Mouse (Mus musculus): ENCODE measurements around the gene Cep112. TPM values are rescaled to one million over a fixed set of nuclear protein-coding genes. Genes with fewer than 3 reads are reported as not detected.

The Cep112 gene
- polyA plus RNA-seq, 1 experiment from 2014 or later = 37.8 TPM

DNA sequence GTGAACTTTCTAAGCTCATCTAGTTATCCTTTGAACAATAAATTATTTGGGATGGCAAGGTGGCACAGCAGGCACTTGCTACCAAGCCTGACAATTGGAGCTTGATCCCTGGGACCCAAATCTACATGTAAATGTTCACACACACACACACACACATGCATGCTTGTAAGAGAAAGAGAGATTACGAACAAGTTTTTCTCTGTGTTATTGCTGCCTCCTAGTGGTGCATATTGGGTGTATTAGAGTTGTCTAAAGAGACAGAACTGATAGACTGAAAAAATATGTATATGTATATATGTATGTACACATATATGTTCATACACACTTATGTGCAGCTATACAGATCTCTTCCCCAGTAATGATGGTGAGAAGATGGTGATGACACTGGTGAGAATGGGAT is 6.5 kb upstream of the Cep112 start:
- Histone ChIP-seq H3K4me3 (replicated peaks) (no peak overlapping the region), H3K4me1 (replicated peaks) (peaks cover 8% of the 10 kb centered on the region), H3K27me3 (no peaks in the 10 kb centered on the region), H3K36me3 (no peaks in the 10 kb centered on the region), H3K9me3 (no peaks in the 10 kb centered on the region), H3K27ac (no peak overlapping the region), H3K4me2 (replicated peaks) (no peak overlapping the region), H3K9ac (replicated peaks) (no peak overlapping the region)
- no peak for ATAC-seq
- 30% methylated on average over 1 of the region's 1 CpGs for WGBS

DNA sequence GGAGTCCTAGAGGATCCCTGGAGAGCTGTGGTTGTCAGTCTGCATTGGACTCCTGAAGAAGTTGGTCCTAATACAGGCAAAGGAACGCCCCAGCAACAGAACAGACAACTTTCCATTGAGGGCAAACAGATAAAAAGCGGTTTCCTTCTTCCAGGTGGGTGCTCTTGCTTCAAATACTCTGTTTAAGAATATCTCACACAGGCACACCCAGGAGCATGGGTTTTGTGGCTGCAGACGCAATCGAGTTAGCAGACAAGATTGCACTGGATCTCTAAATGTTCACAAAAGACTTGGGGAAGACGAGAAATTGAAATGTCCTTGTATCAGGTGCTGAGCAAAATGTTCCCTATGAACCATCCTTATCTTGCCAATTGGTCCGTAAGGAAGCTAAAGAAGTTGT is 5.8 kb upstream of the Cep112 start:
- no peak overlapping the region for H3K27ac ChIP-seq
- no peak overlapping the region for H3K9ac ChIP-seq (replicated peaks)
- H3K27me3 ChIP-seq = no peaks in the 10 kb centered on the region
- H3K9me3 ChIP-seq = no peaks in the 10 kb centered on the region
- H3K4me3 ChIP-seq (replicated peaks) = no peak overlapping the region
- no peak overlapping the region for H3K4me2 ChIP-seq (replicated peaks)
- no peaks in the 10 kb centered on the region for H3K36me3 ChIP-seq
- ATAC-seq = no peak
- H3K4me1 ChIP-seq (replicated peaks) = peaks cover 15% of the 10 kb centered on the region
- WGBS = 94% methylated on average over 6 of the region's 6 CpGs

DNA sequence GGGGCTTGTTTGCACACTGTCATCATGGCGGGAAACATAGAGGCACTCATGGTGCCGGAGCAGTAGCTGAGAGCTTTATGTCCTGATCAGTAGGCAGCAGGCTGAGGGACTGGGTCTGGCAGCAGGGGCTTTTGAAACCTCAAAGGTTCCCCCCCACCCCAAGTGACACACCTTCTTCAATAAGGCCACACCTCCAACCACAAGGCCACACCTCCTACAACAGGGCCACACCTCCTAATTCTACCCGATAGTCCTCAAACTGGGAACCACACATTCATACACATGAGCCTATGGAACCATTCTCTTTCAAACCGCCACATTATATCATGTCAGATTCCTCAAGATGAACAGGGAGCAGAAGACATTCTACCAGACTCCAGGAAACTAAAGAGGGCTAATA is 4.2 kb upstream of the Cep112 start:
- no peak for ATAC-seq
- H3K4me3 ChIP-seq (replicated peaks) = no peak overlapping the region
- 79% methylated on average over 4 of the region's 4 CpGs for WGBS
- no peak overlapping the region for H3K4me2 ChIP-seq (replicated peaks)
- no peak overlapping the region for H3K9ac ChIP-seq (replicated peaks)
- peaks cover 23% of the 10 kb centered on the region for H3K4me1 ChIP-seq (replicated peaks)
- H3K27me3 ChIP-seq = no peaks in the 10 kb centered on the region
- H3K9me3 ChIP-seq = no peaks in the 10 kb centered on the region
- H3K36me3 ChIP-seq = no peaks in the 10 kb centered on the region
- no peak overlapping the region for H3K27ac ChIP-seq

DNA sequence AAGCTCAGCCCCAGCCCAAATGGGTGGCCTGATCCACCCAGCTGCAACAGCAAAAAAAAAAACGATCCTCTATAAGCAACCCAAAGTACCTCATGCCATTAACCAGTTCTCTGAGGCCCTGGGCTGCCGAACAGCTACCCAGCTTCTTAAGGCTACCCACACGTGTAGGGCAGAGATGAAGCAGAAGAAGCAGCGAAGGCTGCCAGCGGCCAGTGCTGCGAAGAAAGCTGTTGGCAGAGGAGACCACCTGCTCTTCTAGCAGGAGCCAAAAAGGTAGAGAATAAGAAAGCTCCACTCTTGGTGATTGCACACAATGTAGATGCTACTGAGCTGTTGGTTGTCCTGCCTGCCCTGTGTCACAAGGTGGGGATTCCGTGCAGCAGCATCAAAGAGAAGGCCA is 1.8 kb upstream of the Cep112 start:
- Histone ChIP-seq H3K36me3 (no peaks in the 10 kb centered on the region), H3K27me3 (no peaks in the 10 kb centered on the region), H3K27ac (no peak overlapping the region), H3K4me2 (replicated peaks) (peak overlapping the region; percentile 75), H3K9me3 (no peaks in the 10 kb centered on the region), H3K9ac (replicated peaks) (no peak overlapping the region), H3K4me3 (replicated peaks) (no peak overlapping the region), H3K4me1 (replicated peaks) (peaks cover 32% of the 10 kb centered on the region)
- 52% methylated on average over 7 of the region's 7 CpGs for WGBS
- ATAC-seq = no peak

DNA sequence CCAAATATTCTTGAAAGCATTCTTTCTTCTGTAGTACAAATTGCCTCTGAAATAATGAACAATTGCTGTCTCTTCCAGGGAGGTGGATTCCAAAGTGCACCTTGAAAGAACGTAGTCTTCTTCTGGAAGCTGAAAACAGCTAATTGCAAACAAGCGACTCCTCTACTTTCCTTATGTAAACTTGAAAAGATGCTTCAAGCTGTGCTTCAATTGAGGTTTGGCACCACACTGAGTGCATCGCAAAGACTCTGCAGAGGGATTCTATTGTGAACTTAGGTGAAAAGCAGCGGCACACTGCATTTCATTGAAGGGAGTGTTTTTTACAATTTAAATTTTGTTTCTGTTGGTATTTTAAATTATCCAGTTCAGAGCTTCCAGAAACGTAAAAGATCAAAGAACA is 881 bp upstream of the Cep112 start:
- Histone ChIP-seq H3K4me2 (replicated peaks) (peak overlapping the region; percentile 75), H3K9me3 (no peaks in the 10 kb centered on the region), H3K27ac (peak overlapping the region; percentile 75), H3K9ac (replicated peaks) (0 out of 2 replicates have a peak overlapping the region, but pooled peaks have one; percentile 25), H3K27me3 (no peaks in the 10 kb centered on the region), H3K36me3 (no peaks in the 10 kb centered on the region), H3K4me3 (replicated peaks) (peak overlapping the region; percentile 61), H3K4me1 (replicated peaks) (peaks cover 32% of the 10 kb centered on the region)
- no peak for ATAC-seq
- under 1% methylated on average over 5 of the region's 5 CpGs for WGBS

DNA sequence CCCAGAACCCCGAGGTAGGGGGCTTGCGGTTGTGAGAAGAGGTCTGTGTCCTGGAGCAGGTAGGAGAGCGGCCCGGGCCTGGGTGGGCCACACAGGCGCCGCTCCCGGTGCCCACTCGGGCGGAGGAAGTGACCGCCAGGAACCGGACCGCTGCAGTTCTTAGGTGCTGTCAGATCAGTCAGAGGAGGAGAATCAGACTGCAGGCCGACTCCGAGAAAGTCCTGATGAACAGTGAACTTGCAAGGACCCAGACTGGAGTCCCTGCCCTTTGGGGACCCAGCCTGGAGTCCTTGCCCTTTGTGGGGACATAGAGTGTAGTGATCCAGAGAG is 565 bp downstream of the Cep112 start:
- no peaks in the 10 kb centered on the region for H3K9me3 ChIP-seq
- H3K4me2 ChIP-seq (replicated peaks) = peak overlapping the region; percentile 75
- no peaks in the 10 kb centered on the region for H3K36me3 ChIP-seq
- H3K4me3 ChIP-seq (replicated peaks) = peak overlapping the region; percentile 61
- no peaks in the 10 kb centered on the region for H3K27me3 ChIP-seq
- peaks cover 32% of the 10 kb centered on the region for H3K4me1 ChIP-seq (replicated peaks)
- peak overlapping the region; percentile 77 for H3K9ac ChIP-seq (replicated peaks)
- peak overlapping the region; percentile 65 for H3K27ac ChIP-seq
- peak; percentile 76 for ATAC-seq
- 3% methylated on average over 14 of the region's 14 CpGs for WGBS

DNA sequence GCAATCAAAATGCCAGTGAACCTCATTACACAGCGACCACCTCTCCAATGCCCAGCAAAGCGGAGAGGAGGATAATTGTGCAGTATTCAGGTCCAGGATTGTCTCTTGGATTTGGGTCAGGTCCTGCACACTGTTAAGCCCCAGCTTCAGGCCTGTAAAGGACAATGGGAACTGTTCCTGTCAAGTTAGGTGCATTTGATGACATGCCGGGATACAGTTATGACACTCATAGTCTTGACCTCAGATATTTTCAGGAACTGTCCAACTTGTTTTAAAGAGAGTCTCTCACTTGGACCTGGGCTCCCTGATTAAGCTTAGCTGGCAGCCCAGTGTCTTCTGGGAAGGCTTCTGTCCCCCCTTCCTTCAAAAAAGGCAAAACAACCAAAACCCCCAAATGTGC is 1.1 kb downstream of the Cep112 start:
- peak overlapping the region; percentile 61 for H3K4me3 ChIP-seq (replicated peaks)
- 79% methylated on average over 3 of the region's 3 CpGs for WGBS
- peak overlapping the region; percentile 75 for H3K4me2 ChIP-seq (replicated peaks)

DNA sequence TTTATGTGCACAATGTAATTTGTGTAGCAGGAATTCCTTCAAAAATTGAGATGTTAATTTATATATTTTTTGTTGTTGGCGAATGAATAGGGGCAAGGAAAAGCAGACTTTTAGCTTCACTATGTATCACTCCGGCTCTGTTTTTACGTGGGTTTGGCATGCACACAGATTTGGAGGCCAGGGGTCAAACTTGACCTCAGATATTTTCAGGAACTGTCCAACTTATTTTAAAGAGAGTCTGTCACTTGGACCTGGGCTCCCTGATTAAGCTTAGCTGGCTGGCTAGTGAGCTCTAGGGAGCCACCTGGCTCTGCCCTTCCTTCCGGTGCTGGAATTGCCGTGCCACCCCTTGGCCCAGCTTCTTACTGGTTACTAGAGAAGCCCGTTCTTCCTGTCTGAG is 2.2 kb downstream of the Cep112 start:
- no peak for ATAC-seq
- Histone ChIP-seq H3K4me3 (replicated peaks) (no peak overlapping the region), H3K36me3 (no peaks in the 10 kb centered on the region), H3K4me1 (replicated peaks) (peaks cover 32% of the 10 kb centered on the region), H3K4me2 (replicated peaks) (no peak overlapping the region), H3K27me3 (no peaks in the 10 kb centered on the region), H3K9ac (replicated peaks) (no peak overlapping the region), H3K9me3 (no peaks in the 10 kb centered on the region), H3K27ac (no peak overlapping the region)
- 51% methylated on average over 6 of the region's 6 CpGs for WGBS

More for the DNA sequence above, 1.1 kb downstream of the Cep112 start:
- Histone ChIP-seq H3K36me3 (no peaks in the 10 kb centered on the region), H3K4me1 (replicated peaks) (peaks cover 32% of the 10 kb centered on the region), H3K9ac (replicated peaks) (no peak overlapping the region), H3K9me3 (no peaks in the 10 kb centered on the region), H3K27ac (no peak overlapping the region), H3K27me3 (no peaks in the 10 kb centered on the region)
- ATAC-seq = no peak

DNA sequence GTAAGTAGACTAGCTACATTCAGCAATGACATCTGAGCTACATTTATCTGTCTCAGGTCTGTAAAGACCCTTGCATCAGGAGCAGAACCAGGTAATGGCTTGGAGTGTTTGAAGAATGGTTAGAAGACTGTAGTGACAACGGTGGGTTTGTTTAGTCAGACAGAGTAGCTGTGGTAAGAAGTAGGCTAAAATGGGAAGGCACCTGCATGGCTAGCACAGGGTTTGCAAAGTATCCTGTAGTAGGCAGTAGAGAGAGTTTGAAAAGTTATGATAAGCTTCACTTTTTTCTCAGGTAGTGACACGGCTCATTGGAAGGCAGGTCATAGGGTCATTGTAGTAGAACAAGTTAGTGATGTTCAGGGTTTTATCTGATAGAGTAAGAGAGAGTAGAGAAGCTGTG is 4.1 kb downstream of the Cep112 start:
- Histone ChIP-seq H3K36me3 (no peaks in the 10 kb centered on the region), H3K27me3 (no peaks in the 10 kb centered on the region), H3K4me2 (replicated peaks) (no peak overlapping the region), H3K9ac (replicated peaks) (no peak overlapping the region), H3K4me1 (replicated peaks) (peaks cover 19% of the 10 kb centered on the region), H3K9me3 (no peaks in the 10 kb centered on the region), H3K27ac (no peak overlapping the region), H3K4me3 (replicated peaks) (no peak overlapping the region)
- WGBS = 85% methylated on average over 2 of the region's 2 CpGs
- ATAC-seq = no peak

DNA sequence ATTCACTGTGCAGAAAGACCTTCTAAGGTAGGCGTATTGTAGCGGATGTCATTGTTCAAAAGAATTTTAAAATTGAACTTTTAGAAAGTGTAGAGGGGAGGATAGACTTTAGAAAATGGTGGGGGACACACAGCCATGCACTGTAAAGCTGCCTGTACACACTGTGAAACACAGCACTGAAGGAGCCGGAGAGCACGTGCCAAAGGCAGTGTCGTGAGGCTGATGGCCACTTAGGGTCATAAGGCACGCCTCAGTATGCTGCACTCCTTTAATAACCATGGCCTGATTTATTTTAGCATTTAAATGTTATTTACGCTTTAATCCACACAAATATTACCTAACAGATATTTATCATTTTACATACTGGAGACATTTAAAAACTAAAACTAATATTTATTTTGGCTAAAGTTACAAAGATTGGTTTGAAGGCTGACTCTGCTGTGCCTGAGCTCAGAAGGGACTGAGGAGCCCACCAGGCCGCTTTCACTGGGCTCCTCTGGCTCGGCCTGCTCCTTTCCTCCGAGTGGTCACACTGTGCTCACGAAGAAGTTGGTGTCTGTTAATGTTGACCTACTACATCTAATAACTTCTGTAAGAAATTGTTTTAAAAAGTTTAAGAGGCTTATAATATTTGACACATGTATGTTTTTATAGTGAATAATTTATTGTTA is 19.0 kb downstream of the Cep112 start:
- Histone ChIP-seq H3K4me1 (replicated peaks) (peaks cover 3% of the 10 kb centered on the region; the same call in 1 of the 2 replicates), H3K36me3 (peaks cover 5% of the 10 kb centered on the region; the same call in 1 of the 2 replicates), H3K4me2 (replicated peaks) (no peak overlapping the region), H3K27ac (no peak overlapping the region), H3K9ac (replicated peaks) (no peak overlapping the region), H3K27me3 (no peaks in the 10 kb centered on the region), H3K4me3 (replicated peaks) (no peak overlapping the region), H3K9me3 (no peaks in the 10 kb centered on the region)
- WGBS = 67% methylated on average over 11 of the region's 11 CpGs
- ATAC-seq = no peak

DNA sequence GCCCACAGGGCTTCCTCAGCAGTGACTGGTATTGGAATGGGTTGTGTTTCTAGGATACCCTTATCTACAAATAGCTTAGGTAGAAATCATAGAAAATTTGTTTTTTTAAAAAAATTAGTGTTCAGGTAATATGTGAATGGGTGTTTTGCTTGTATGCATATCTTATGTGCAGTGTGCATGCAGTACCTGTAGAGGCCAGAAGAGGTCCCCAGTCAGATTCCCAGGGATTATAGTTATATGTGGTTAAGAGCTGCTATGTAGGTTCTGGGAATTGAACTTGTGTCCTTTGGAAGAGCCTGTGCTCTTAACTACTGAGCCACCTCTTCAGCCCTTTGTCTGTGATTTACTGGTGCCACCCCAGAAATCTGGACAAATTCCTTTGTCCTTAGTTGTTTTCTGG is 22.2 kb downstream of the Cep112 start:
- H3K36me3 ChIP-seq = no peaks in the 10 kb centered on the region
- H3K9me3 ChIP-seq = no peaks in the 10 kb centered on the region
- no peaks in the 10 kb centered on the region for H3K27me3 ChIP-seq
- no peak overlapping the region for H3K4me2 ChIP-seq (replicated peaks)
- no peak overlapping the region for H3K9ac ChIP-seq (replicated peaks)
- no peak overlapping the region for H3K27ac ChIP-seq
- H3K4me1 ChIP-seq (replicated peaks) = peaks cover 3% of the 10 kb centered on the region; the same call in 1 of the 2 replicates
- no peak for ATAC-seq
- no peak overlapping the region for H3K4me3 ChIP-seq (replicated peaks)

DNA sequence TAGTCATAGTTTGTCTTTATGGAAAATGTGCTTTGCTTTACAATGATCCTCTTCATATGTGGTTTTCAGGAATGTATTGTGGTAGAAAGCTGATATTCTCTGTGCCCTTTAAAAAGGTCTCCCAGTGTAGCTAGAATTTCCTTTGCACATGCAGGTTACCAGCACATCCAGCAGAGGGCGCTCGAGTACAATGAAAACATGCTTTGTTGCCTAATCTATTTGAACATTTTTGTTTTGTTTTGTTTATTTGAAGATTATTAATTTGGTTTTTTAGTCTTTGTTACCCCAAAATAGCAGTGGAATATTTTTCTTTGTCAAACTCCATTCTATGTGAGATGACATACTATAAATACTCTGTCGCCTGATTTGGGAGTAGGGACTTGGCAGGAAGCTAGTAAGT is 24.8 kb downstream of the Cep112 start:
- Histone ChIP-seq H3K27ac (no peak overlapping the region), H3K9ac (replicated peaks) (no peak overlapping the region), H3K9me3 (no peaks in the 10 kb centered on the region), H3K4me3 (replicated peaks) (no peak overlapping the region), H3K4me1 (replicated peaks) (peaks cover under 1% of the 10 kb centered on the region; the same call in 1 of the 2 replicates), H3K27me3 (no peaks in the 10 kb centered on the region), H3K36me3 (no peaks in the 10 kb centered on the region), H3K4me2 (replicated peaks) (no peak overlapping the region)
- no peak for ATAC-seq
- WGBS = 34% methylated on average over 3 of the region's 3 CpGs

DNA sequence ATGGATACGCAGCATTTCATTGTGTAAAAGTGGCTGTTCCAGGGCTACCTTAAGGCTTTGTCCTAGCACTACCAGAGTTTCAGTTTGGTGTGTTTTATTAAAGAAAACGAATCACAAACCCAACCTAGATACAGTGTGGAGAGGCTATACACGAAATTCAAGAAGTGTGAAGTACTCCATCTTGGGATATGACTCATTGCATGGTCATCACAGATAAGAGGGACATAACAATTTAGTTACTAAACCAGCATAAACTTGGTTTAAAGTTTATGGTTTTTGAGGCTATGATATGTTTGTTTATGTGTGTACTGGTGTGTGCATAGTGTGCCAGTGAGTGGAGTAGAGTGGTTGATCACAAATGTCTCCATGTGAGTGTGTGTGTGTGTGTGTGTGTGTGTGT is 34.6 kb downstream of the Cep112 start:
- no peaks in the 10 kb centered on the region for H3K4me1 ChIP-seq (replicated peaks)
- H3K36me3 ChIP-seq = no peaks in the 10 kb centered on the region
- H3K9me3 ChIP-seq = no peaks in the 10 kb centered on the region
- ATAC-seq = no peak
- H3K9ac ChIP-seq (replicated peaks) = no peak overlapping the region
- no peak overlapping the region for H3K4me3 ChIP-seq (replicated peaks)
- WGBS = 91% methylated on average over 3 of the region's 3 CpGs
- no peak overlapping the region for H3K4me2 ChIP-seq (replicated peaks)
- H3K27me3 ChIP-seq = no peaks in the 10 kb centered on the region
- H3K27ac ChIP-seq = no peak overlapping the region

Measured in midbrain, embryonic 13.5 days (tissue).